In the genomic region with DNA sequence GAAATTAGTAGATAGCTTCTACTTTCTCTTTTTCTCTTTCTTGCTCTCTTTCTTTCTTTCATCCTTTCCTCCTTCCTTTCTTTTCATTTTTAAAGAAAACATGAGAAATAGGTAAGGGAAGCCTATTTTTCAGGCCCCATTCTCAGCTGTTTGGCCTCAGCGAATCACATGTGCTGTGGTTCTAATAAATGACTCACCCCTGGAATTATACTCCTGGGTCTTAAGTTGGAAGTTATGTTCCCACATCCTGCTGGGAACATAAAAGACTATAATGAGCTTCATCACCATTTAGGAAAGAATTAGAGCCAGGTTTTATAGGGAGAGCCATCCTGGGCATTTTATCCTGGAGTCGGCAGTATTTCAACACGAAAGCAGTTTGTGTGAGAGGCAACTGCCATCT, we compare ENCODE assay signal across 12 mouse cellular contexts. TPM values are rescaled to one million over a fixed set of nuclear protein-coding genes. Genes with fewer than 3 reads are reported as not detected.
"Had no signal": no experiment of that assay in that cellular context is flagged by ENCODE, and none has a peak within 500 bp of the region (broad histone marks: within the 10 kb centered on the region; RNA-seq: fewer than 3 reads in every experiment).

No protein-coding gene starts in this region.

- H3K4me3 ChIP-seq: limb, embryonic 12.5 days; midbrain, embryonic 12.5 days had no signal

- H3K4me2 ChIP-seq: limb, embryonic 12.5 days; midbrain, embryonic 12.5 days had no signal

- H3K27me3 ChIP-seq: limb, embryonic 12.5 days; midbrain, embryonic 12.5 days had no signal

- H3K9me3 ChIP-seq: limb, embryonic 12.5 days; midbrain, embryonic 12.5 days had no signal

- H3K9ac ChIP-seq: limb, embryonic 12.5 days; liver, embryonic 14.5 days; midbrain, embryonic 12.5 days had no signal

- H3K4me1 ChIP-seq: midbrain, embryonic 12.5 days had no signal

- DNase-seq: kidney, adult 18-20 months; kidney, postnatal 14 days; lung, adult 18-20 months; retina, postnatal 1 day; right cerebral cortex, postnatal 25 days; thymus, postnatal 14 days had no signal

- ATAC-seq: midbrain, embryonic 16.5 days had no signal

- H3K36me3 ChIP-seq: limb, embryonic 12.5 days; midbrain, embryonic 12.5 days had no signal

- H3K27ac ChIP-seq: limb, embryonic 12.5 days; liver, embryonic 14.5 days; midbrain, embryonic 12.5 days; stomach, postnatal 0 days had no signal

RNA-seq across cellular contexts. Expression of a gene that starts 12.9 kb away (rescaled TPM):
- total RNA-seq: megakaryocyte-erythroid progenitor cell, adult 5-6 weeks had no signal
